Mouse (Mus musculus): ENCODE results near the gene Fam89a. TPM values are rescaled to one million over a fixed set of nuclear protein-coding genes. Genes with fewer than 3 reads are reported as not detected.

Gene Fam89a
- polyA plus RNA-seq, 1 experiment = 1.5 TPM

DNA sequence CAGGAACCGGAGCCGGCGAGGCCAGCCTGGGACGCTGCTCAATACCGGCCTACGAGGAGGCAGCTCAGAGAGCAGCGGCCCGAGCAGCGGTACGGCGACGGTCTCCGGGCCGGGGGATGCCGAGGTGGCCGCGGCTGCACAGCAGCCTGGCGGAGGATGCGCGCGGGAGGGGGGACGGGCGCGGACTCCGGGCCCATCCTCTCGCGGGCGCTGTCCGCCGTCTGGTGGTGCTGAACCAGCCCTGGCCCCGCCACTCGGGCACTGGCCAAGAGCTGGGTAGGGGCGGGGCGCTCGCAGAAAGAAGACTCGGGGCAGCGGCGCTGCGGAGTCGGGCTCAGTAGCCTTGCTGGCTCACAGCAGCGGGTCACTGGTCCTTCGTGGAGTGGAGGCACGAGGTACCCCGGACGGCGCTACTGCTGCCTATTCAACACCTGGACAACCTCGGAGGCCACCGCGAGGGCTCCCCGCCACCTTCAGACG is 41.6 kb upstream of the Fam89a start:
- H3K4me3 ChIP-seq (ENCODE audit: insufficient read depth, poor library complexity, severe bottlenecking) = no peak overlapping the region
- H3ac ChIP-seq (ENCODE audit: control insufficient read depth, insufficient read length, low read depth) = peak overlapping the region; percentile 46
- no peaks in the 10 kb centered on the region for H3K36me3 ChIP-seq (ENCODE audit: control insufficient read depth, insufficient read depth)
- no peaks in the 10 kb centered on the region for H3K79me3 ChIP-seq (ENCODE audit: low read depth)
- H3K79me2 ChIP-seq (ENCODE audit: control insufficient read depth, insufficient read depth) = no peaks in the 10 kb centered on the region
- peaks cover 58% of the 10 kb centered on the region for H3K27me3 ChIP-seq (ENCODE audit: control insufficient read depth, insufficient read depth, insufficient read length)
- TF ChIP-seq USF1 (IDR thresholded peaks at IDR 0.05; ENCODE audit: low read depth) (no peak), MYOG (IDR thresholded peaks at IDR 0.05; ENCODE audit: control insufficient read depth, extremely low read depth, insufficient read length) (no peak), FOSL1 (IDR thresholded peaks at IDR 0.05; ENCODE audit: insufficient read depth, low read length, poor library complexity, severe bottlenecking) (no peak), CEBPB (IDR thresholded peaks at IDR 0.05; ENCODE audit: low read depth) (no peak), MYOD1 (IDR thresholded peaks at IDR 0.05; ENCODE audit: control insufficient read depth, insufficient read length, low read depth) (no peak), MAX (IDR thresholded peaks at IDR 0.05) (no peak), CTCF (IDR thresholded peaks at IDR 0.05; ENCODE audit: control insufficient read depth, insufficient read depth, insufficient read length) (no peak)

DNA sequence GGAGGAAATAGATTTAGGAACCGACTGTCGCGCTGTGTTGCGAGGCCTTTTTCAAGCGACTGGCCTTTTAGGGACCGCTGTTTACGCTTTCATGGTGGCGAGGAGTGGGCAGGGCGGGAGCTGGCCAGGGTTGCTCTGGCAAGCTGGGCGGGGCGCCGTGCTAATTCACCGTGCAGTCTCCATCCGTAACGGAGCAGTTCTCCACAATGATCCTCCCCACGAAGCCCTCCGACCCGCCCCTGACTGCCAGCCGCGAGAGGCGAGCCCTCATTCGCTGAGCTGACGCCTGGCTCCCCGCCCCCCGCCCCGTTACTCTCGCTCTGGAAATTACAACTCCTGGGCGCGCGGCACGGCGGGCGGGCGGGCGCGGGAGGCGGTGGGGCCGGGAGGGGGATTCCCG is 41.1 kb upstream of the Fam89a start, which contains the start of gene Trim67:
Gene Trim67 (plus strand): TSS at position 385 of the 400 bp plus-strand sequence.
- Histone ChIP-seq H3ac (ENCODE audit: control insufficient read depth, insufficient read length, low read depth) (peak within 1 kb of the TSS; percentile 46), H3K36me3 (ENCODE audit: control insufficient read depth, insufficient read depth) (no peaks in the 10 kb centered on the region), H3K79me3 (ENCODE audit: low read depth) (no peaks in the 10 kb centered on the region), H3K27me3 (ENCODE audit: control insufficient read depth, insufficient read depth, insufficient read length) (peaks cover 58% of the 10 kb centered on the region), H3K79me2 (ENCODE audit: control insufficient read depth, insufficient read depth) (no peaks in the 10 kb centered on the region), H3K4me3 (ENCODE audit: insufficient read depth, poor library complexity, severe bottlenecking) (no peak within 1 kb of the TSS)
- no peak for TF ChIP-seq USF1 (IDR thresholded peaks at IDR 0.05; ENCODE audit: low read depth)
- TF ChIP-seq FOSL1 (IDR thresholded peaks at IDR 0.05; ENCODE audit: insufficient read depth, low read length, poor library complexity, severe bottlenecking) = no peak
- TF ChIP-seq MAX (IDR thresholded peaks at IDR 0.05) = no peak
- no peak for TF ChIP-seq MYOG (IDR thresholded peaks at IDR 0.05; ENCODE audit: control insufficient read depth, extremely low read depth, insufficient read length)
- TF ChIP-seq CEBPB (IDR thresholded peaks at IDR 0.05; ENCODE audit: low read depth) = no peak
- TF ChIP-seq MYOD1 (IDR thresholded peaks at IDR 0.05; ENCODE audit: control insufficient read depth, insufficient read length, low read depth) = no peak
- no peak for TF ChIP-seq CTCF (IDR thresholded peaks at IDR 0.05; ENCODE audit: control insufficient read depth, insufficient read depth, insufficient read length)

DNA sequence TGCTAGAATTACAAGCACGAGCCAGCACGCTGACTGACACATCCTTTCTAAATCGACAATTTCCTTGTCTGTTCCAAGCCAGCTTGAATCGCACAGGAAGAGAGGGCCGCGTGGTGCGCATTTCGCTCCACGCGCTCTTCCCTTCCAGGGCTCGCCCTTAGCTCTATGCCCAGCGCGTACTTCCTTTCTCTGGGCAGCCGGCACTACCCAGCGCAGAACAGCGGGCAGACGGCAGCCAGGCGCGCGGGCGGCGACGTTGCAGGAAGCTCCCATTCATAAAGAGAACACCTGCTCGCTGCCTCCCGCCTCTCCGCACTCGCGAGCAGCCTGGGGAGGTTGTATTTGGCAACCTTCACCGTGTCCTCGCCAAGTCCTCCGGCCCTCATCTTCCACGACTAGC is 40.6 kb upstream of the Fam89a start:
- Histone ChIP-seq H3K79me3 (ENCODE audit: low read depth) (no peaks in the 10 kb centered on the region), H3K27me3 (ENCODE audit: control insufficient read depth, insufficient read depth, insufficient read length) (peaks cover 58% of the 10 kb centered on the region), H3K36me3 (ENCODE audit: control insufficient read depth, insufficient read depth) (no peaks in the 10 kb centered on the region), H3K79me2 (ENCODE audit: control insufficient read depth, insufficient read depth) (no peaks in the 10 kb centered on the region), H3K4me3 (ENCODE audit: insufficient read depth, poor library complexity, severe bottlenecking) (no peak overlapping the region), H3ac (ENCODE audit: control insufficient read depth, insufficient read length, low read depth) (no peak overlapping the region)
- TF ChIP-seq MAX (IDR thresholded peaks at IDR 0.05) (no peak), MYOG (IDR thresholded peaks at IDR 0.05; ENCODE audit: control insufficient read depth, extremely low read depth, insufficient read length) (no peak), CEBPB (IDR thresholded peaks at IDR 0.05; ENCODE audit: low read depth) (no peak), CTCF (IDR thresholded peaks at IDR 0.05; ENCODE audit: control insufficient read depth, insufficient read depth, insufficient read length) (no peak), MYOD1 (IDR thresholded peaks at IDR 0.05; ENCODE audit: control insufficient read depth, insufficient read length, low read depth) (no peak), FOSL1 (IDR thresholded peaks at IDR 0.05; ENCODE audit: insufficient read depth, low read length, poor library complexity, severe bottlenecking) (no peak)

DNA sequence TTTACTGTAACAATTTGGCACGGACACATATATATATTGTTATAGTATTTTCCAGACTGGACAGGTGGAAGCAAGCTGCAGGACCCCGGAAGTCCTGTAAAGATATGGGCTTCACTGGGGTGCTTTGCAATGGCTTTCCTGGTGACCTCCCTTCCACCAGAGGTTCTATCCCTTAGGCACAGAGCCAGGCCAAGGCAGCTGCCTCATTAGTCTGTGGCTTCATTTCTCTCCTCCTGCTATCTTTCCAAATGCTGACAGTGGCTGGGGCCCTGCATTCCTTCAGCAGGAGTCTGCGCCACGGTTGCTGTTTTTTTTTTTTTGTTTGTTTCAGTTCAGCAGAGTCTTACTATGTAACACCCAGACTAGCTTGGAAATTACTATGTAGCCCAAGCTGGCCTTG is 40.1 kb upstream of the Fam89a start:
- H3K27me3 ChIP-seq (ENCODE audit: control insufficient read depth, insufficient read depth, insufficient read length) = peaks cover 57% of the 10 kb centered on the region
- H3K36me3 ChIP-seq (ENCODE audit: control insufficient read depth, insufficient read depth) = no peaks in the 10 kb centered on the region
- no peak overlapping the region for H3ac ChIP-seq (ENCODE audit: control insufficient read depth, insufficient read length, low read depth)
- no peaks in the 10 kb centered on the region for H3K79me3 ChIP-seq (ENCODE audit: low read depth)
- H3K79me2 ChIP-seq (ENCODE audit: control insufficient read depth, insufficient read depth) = no peaks in the 10 kb centered on the region
- H3K4me3 ChIP-seq (ENCODE audit: insufficient read depth, poor library complexity, severe bottlenecking) = no peak overlapping the region
- TF ChIP-seq USF1 (IDR thresholded peaks at IDR 0.05; ENCODE audit: low read depth) = no peak
- TF ChIP-seq MYOD1 (IDR thresholded peaks at IDR 0.05; ENCODE audit: control insufficient read depth, insufficient read length, low read depth) = no peak

DNA sequence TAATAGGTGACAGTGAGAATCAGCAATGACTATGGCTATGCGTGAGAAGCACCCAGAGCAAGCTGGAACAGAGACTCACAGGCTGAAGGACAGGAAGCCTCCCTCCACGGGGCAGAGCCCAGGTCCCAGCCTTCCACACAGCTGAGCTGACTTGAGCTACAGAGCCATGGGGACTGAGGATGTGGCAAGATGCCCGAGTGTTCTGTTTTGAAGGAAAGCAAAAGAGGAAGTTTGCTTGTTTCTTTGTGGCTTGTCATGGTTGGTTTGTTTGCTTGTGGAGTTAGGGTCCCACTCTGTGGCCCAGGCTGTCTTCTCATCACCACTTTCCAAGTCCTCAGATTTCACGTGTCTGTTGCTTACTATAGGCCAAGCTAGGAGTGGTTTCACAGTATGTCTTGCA is 39.0 kb upstream of the Fam89a start:
- Histone ChIP-seq H3ac (ENCODE audit: control insufficient read depth, insufficient read length, low read depth) (no peak overlapping the region), H3K27me3 (ENCODE audit: control insufficient read depth, insufficient read depth, insufficient read length) (peaks cover 51% of the 10 kb centered on the region), H3K36me3 (ENCODE audit: control insufficient read depth, insufficient read depth) (no peaks in the 10 kb centered on the region), H3K79me2 (ENCODE audit: control insufficient read depth, insufficient read depth) (no peaks in the 10 kb centered on the region), H3K79me3 (ENCODE audit: low read depth) (no peaks in the 10 kb centered on the region), H3K4me3 (ENCODE audit: insufficient read depth, poor library complexity, severe bottlenecking) (peak overlapping the region; percentile 11)
- no peak for TF ChIP-seq CTCF (IDR thresholded peaks at IDR 0.05; ENCODE audit: control insufficient read depth, insufficient read depth, insufficient read length)
- no peak for TF ChIP-seq MAX (IDR thresholded peaks at IDR 0.05)
- TF ChIP-seq MYOG (IDR thresholded peaks at IDR 0.05; ENCODE audit: control insufficient read depth, extremely low read depth, insufficient read length) = no peak
- no peak for TF ChIP-seq CEBPB (IDR thresholded peaks at IDR 0.05; ENCODE audit: low read depth)
- no peak for TF ChIP-seq USF1 (IDR thresholded peaks at IDR 0.05; ENCODE audit: low read depth)
- no peak for TF ChIP-seq FOSL1 (IDR thresholded peaks at IDR 0.05; ENCODE audit: insufficient read depth, low read length, poor library complexity, severe bottlenecking)
- no peak for TF ChIP-seq MYOD1 (IDR thresholded peaks at IDR 0.05; ENCODE audit: control insufficient read depth, insufficient read length, low read depth)

DNA sequence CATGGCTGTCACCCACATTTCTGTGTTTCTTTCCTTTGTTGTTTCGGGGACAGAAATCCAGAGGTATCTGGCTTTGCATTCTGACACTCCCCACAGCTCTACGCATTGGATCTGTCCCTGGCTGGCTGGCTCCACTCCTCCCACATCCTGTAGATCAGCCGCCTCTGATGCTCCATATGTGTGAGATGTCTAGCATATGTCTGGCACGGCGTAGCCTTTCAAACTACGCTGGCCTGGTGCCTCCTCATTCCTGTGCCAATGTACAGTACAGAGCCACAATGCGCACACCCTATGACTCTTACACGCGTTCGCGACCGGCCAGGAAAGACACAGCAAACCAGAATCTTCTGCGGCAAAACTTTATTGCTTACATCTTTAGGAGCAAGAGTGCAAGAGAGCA is 33.0 kb upstream of the Fam89a start:
- no peaks in the 10 kb centered on the region for H3K79me3 ChIP-seq (ENCODE audit: low read depth)
- no peak overlapping the region for H3K4me3 ChIP-seq (ENCODE audit: insufficient read depth, poor library complexity, severe bottlenecking)
- peaks cover 30% of the 10 kb centered on the region for H3K27me3 ChIP-seq (ENCODE audit: control insufficient read depth, insufficient read depth, insufficient read length)
- H3ac ChIP-seq (ENCODE audit: control insufficient read depth, insufficient read length, low read depth) = no peak overlapping the region
- TF ChIP-seq USF1 (IDR thresholded peaks at IDR 0.05; ENCODE audit: low read depth) (no peak), MYOG (IDR thresholded peaks at IDR 0.05; ENCODE audit: control insufficient read depth, extremely low read depth, insufficient read length) (no peak), FOSL1 (IDR thresholded peaks at IDR 0.05; ENCODE audit: insufficient read depth, low read length, poor library complexity, severe bottlenecking) (no peak), CTCF (IDR thresholded peaks at IDR 0.05; ENCODE audit: control insufficient read depth, insufficient read depth, insufficient read length) (no peak), MYOD1 (IDR thresholded peaks at IDR 0.05; ENCODE audit: control insufficient read depth, insufficient read length, low read depth) (no peak), MAX (IDR thresholded peaks at IDR 0.05) (no peak), CEBPB (IDR thresholded peaks at IDR 0.05; ENCODE audit: low read depth) (no peak)
- no peaks in the 10 kb centered on the region for H3K36me3 ChIP-seq (ENCODE audit: control insufficient read depth, insufficient read depth)
- H3K79me2 ChIP-seq (ENCODE audit: control insufficient read depth, insufficient read depth) = no peaks in the 10 kb centered on the region

All from C2C12 (cell line).